Mouse (Mus musculus) midbrain, embryonic 15.5 days (tissue): ENCODE measurements at regions not wholly inside any gene's neighbourhood (a gene's known extent, or its start where the extent isn't known, plus 50 kb on each side); places are given as distances from the start of the nearest gene placed in this dataset.
"Not testable (repeated sequence)": the region's sequence is repeated elsewhere in the genome, so short reads cannot be mapped to it uniquely, and the experiment has no call there.

Experiments
- ATAC-seq: fragments of 200-750 bp; cut with Nextera tagmentation; replicated peaks from 2 replicates; pipeline ENCODE4 v1.8.0; 2017; ENCODE audit warnings: moderate TSS enrichment
- H3K27ac ChIP-seq: fragments of 300-500 bp; sonication (generic); 2 replicates; pipeline ENCODE4 v1.5.1; 2015; ENCODE audit warnings: mild to moderate bottlenecking, inconsistent platforms
- H3K27me3 ChIP-seq: fragments of 300-500 bp; sonication (generic); replicated peaks from 2 replicates; pipeline ENCODE4 v1.6.1; 2015; ENCODE audit warnings: inconsistent platforms
- H3K36me3 ChIP-seq: fragments of 300-500 bp; sonication (generic); replicated peaks from 2 replicates; pipeline ENCODE4 v1.6.1; 2015; ENCODE audit warnings: inconsistent platforms
- H3K4me1 ChIP-seq: fragments of 300-500 bp; sonication (generic); 2 replicates; pipeline ENCODE4 v1.6.1; 2015; ENCODE audit warnings: inconsistent platforms
- H3K4me2 ChIP-seq: fragments of 300-500 bp; sonication (generic); 2 replicates; pipeline ENCODE4 v1.6.1; 2015; ENCODE audit warnings: inconsistent platforms, mild to moderate bottlenecking, moderate library complexity
- H3K4me3 ChIP-seq: fragments of 300-500 bp; sonication (generic); 2 replicates; pipeline ENCODE4 v1.5.1; 2015; ENCODE audit warnings: mild to moderate bottlenecking, inconsistent platforms
- H3K9ac ChIP-seq: fragments of 300-500 bp; sonication (generic); 2 replicates; pipeline ENCODE4 v1.6.1; 2015; ENCODE audit warnings: mild to moderate bottlenecking, inconsistent platforms
- H3K9me3 ChIP-seq: fragments of 300-500 bp; sonication (generic); 2 replicates; pipeline ENCODE4 v1.6.1; 2016; ENCODE audit warnings: inconsistent platforms
- WGBS: fragments of 180-500 bp; shearing (Covaris S2); methylation state at CpG from one replicate; pipeline ENCODE4 v1.1.7; 2015; ENCODE audit warnings: mixed read lengths; 5-methylcytosine and 5-hydroxymethylcytosine counted together

- Histone ChIP-seq H3K4me2 (no peak overlapping the region), H3K9me3 (no peaks in the 10 kb centered on the region), H3K9ac (no peak overlapping the region), H3K36me3 (no peaks in the 10 kb centered on the region), H3K4me1 (no peaks in the 10 kb centered on the region), H3K27me3 (no peaks in the 10 kb centered on the region), H3K27ac (no peak overlapping the region), H3K4me3 (no peak overlapping the region)
- 77% methylated on average over 5 of the region's 5 CpGs for WGBS
- ATAC-seq = no peak
Observed at GRCm38 (mm10) chrX:94785983-94786382, 61.6 kb downstream of the Zxdb start.

- Histone ChIP-seq H3K9ac (no peak overlapping the region), H3K4me2 (no peak overlapping the region), H3K4me1 (no peaks in the 10 kb centered on the region), H3K36me3 (no peaks in the 10 kb centered on the region), H3K9me3 (no peaks in the 10 kb centered on the region), H3K4me3 (no peak overlapping the region), H3K27me3 (no peaks in the 10 kb centered on the region), H3K27ac (no peak overlapping the region)
- 86% methylated on average over 3 of the region's 3 CpGs for WGBS
- ATAC-seq = no peak
Observed at GRCm38 (mm10) chrX:94788331-94788920, 64.1 kb downstream of the Zxdb start.

DNA sequence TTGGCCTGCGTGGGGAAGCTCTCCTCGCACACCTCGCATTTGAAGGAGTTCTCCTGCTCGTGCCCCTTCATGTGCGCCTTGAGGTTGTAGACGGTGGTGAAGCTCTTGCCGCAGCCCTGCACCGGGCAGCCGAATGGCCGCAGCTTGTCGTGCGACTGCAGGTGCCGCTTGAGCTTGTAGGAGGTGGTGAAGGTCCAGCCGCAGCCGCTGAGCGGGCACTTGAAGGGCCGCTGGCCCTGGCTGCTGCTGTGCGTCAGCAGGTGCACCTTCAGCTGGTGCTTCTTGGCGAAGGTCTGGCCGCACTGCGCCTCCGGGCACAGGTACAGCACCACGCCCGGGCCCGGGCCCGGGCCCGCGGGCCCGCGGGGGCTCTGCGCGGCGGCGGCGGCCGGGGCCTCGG, 72.5 kb downstream of the Zxdb start:
- H3K27me3 ChIP-seq, H3K9me3 ChIP-seq, H3K4me2 ChIP-seq, H3K27ac ChIP-seq, H3K4me3 ChIP-seq, H3K4me1 ChIP-seq, H3K9ac ChIP-seq, H3K36me3 ChIP-seq: not testable (repeated sequence)
- peak; percentile 45 for ATAC-seq
- WGBS = no CpG with 5 or more reads among the region's 37 CpGs

DNA sequence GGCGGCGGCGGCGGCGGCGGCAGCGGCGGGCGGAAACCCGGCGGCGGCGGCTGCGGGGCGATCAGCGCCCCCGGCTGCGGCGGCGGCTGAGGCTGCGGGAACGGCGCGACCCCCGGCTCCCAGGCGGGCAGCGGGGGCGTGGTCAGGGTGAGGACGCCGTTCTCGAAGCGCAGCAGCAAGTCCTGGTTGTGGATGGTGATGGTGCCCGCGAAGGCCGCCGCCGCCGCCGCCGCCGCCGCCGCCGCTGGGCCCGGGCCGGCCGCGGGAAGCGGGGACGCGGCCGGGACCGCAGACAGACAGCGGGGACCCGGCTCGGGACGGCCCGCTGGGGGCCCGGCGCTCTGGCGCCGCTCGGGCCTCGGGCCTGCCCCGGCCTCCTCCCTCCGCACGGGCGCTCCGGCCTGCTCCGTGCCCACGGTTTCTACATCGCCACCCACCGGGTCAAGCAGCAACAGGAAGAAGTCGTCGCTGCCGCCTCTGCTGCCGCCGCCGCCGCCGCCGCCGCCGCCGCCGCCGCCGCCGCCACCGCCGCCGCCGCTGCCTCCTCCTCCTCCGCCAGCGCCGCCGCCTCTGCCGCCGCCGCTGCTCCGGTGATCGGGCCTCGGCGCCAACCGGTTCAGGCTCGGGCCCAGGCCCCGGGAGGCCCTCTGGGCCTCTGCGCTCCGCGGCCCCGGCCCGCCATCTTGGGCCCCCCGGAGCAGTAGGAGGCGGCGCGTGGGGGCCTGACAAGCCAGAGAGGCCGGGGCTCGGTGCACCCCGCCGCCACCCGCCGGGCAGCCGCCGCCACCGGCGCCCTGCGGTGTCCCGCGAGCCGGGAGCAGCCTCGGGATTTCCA, 73.2 kb downstream of the Zxdb start:
- not testable (repeated sequence) for H3K27ac ChIP-seq, H3K4me3 ChIP-seq, H3K4me2 ChIP-seq, H3K9me3 ChIP-seq, H3K36me3 ChIP-seq, H3K4me1 ChIP-seq, H3K9ac ChIP-seq, H3K27me3 ChIP-seq
- peak; percentile 83 for ATAC-seq
- WGBS = no CpG with 5 or more reads among the region's 131 CpGs

GRCm38 (mm10) chrX:94798183-94798619, 73.8 kb downstream of the Zxdb start:
- H3K9me3 ChIP-seq, H3K36me3 ChIP-seq, H3K9ac ChIP-seq, H3K4me1 ChIP-seq, H3K4me2 ChIP-seq, H3K27me3 ChIP-seq, H3K4me3 ChIP-seq, H3K27ac ChIP-seq: not testable (repeated sequence)
- ATAC-seq = peak; percentile 80
- no CpG with 5 or more reads among the region's 22 CpGs for WGBS

DNA sequence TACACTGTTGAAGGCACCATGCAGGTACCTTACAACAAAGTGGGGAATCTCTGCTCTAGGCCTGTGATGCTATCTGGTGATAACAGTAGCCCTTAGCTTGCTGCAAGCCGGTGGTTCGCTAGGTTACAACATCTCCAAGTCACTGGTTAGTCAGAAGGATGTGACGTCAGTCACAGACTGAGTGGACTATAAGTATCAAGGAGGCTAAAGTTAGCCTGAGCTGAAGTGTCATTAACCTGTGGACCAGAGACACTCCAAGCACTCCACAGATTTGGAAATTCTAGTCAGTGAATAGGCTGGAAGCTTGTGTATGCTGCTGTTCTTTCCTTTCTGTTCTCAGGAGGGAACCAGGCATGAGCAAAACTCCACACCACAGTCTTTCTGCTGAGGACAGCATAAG, 88.4 kb downstream of the Zxdb start:
- WGBS = no CpG with 5 or more reads among the region's 3 CpGs
- H3K4me2 ChIP-seq, ATAC-seq, H3K4me3 ChIP-seq, H3K27me3 ChIP-seq, H3K36me3 ChIP-seq, H3K9ac ChIP-seq, H3K4me1 ChIP-seq, H3K9me3 ChIP-seq, H3K27ac ChIP-seq: not testable (repeated sequence)

- not testable (repeated sequence) for H3K27me3 ChIP-seq, H3K36me3 ChIP-seq, H3K9ac ChIP-seq, H3K9me3 ChIP-seq, H3K4me1 ChIP-seq, H3K4me2 ChIP-seq, ATAC-seq, H3K27ac ChIP-seq, H3K4me3 ChIP-seq
- 94% methylated on average over 6 of the region's 6 CpGs for WGBS
Observed at GRCm38 (mm10) chrX:94827524-94827923, 103.2 kb downstream of the Zxdb start.

DNA sequence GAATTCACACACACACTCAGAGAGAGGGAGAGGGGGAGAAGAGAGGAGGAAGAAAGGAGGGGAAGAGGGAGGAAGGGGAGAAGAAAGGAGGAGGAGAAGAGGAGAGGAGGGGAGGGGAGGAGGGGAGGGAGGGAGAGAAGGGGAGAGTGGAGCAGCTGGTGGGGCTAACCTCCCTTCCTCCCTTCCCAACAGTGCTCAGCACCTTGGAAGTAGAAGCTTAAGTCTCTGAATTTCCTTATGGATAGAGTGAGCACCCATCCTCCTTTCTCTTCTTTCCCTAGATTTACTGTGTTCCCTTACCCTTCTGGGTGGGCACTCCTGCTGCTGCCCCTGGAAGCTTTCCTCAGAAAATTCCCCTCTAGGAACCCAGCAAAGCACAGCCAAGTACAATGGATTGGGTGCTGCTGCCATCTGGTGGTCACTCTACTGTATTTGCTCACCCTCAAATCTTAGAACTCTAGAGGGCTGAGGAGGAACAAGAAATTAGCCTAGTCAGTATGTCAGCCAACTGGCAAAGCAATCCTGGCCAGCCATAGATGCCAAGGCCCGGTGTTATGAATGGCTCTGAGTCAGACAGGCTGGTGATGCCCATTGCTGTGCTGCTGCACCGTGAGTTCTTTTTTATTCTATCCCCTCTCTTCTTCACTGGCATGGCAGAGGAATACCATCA, 119.9 kb downstream of the Zxdb start:
- not testable (repeated sequence) for H3K9ac ChIP-seq, H3K4me2 ChIP-seq, H3K27ac ChIP-seq, H3K9me3 ChIP-seq, H3K36me3 ChIP-seq, H3K4me3 ChIP-seq, H3K27me3 ChIP-seq, H3K4me1 ChIP-seq
- peak; percentile 92 for ATAC-seq
- 35% methylated on average over 2 of the region's 2 CpGs for WGBS

GRCm38 (mm10) chrX:94849549-94849948, 125.2 kb downstream of the Zxdb start:
- H3K27ac ChIP-seq, H3K4me3 ChIP-seq, ATAC-seq, H3K9ac ChIP-seq, H3K4me1 ChIP-seq, H3K4me2 ChIP-seq, H3K36me3 ChIP-seq, H3K27me3 ChIP-seq, H3K9me3 ChIP-seq: not testable (repeated sequence)
- WGBS = 71% methylated on average over 1 of the region's 3 CpGs

GRCm38 (mm10) chrX:94857501-94857900, 133.1 kb downstream of the Zxdb start:
- Histone ChIP-seq H3K4me2 (no peak overlapping the region), H3K27me3 (no peaks in the 10 kb centered on the region), H3K4me3 (no peak overlapping the region), H3K4me1 (no peaks in the 10 kb centered on the region), H3K36me3 (no peaks in the 10 kb centered on the region), H3K9ac (no peak overlapping the region), H3K9me3 (no peaks in the 10 kb centered on the region), H3K27ac (no peak overlapping the region)
- ATAC-seq = no peak
- 61% methylated on average over 1 of the region's 1 CpGs for WGBS

GRCm38 (mm10) chrX:94857954-94858353, 133.6 kb downstream of the Zxdb start:
- H3K27ac ChIP-seq = no peak overlapping the region
- H3K4me1 ChIP-seq = no peaks in the 10 kb centered on the region
- H3K4me2 ChIP-seq = no peak overlapping the region
- H3K27me3 ChIP-seq = no peaks in the 10 kb centered on the region
- 69% methylated on average over 4 of the region's 4 CpGs for WGBS
- no peak overlapping the region for H3K9ac ChIP-seq
- H3K9me3 ChIP-seq = no peaks in the 10 kb centered on the region
- no peaks in the 10 kb centered on the region for H3K36me3 ChIP-seq
- ATAC-seq = no peak
- H3K4me3 ChIP-seq = no peak overlapping the region

DNA sequence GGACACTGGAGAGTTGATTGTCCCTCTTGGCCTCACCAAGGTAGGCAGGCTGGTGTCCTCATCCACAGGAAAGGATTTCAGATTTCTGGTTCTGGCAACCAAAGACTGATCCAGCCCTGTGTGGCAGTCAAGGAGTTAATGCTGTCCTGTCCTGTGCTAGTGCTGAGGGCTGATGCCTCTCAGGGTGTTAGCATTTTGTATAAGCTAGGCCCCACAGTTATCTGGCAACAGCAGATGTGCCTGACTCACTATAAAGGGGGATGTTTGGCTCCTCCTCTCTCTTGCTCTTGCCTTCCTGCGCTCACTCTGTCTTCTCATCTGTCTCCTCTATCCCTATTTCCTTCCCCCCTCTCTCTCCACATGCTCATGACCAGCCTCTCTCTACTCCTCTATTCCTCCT, 138.8 kb downstream of the Zxdb start:
- WGBS = 91% methylated on average over 1 of the region's 1 CpGs
- Histone ChIP-seq H3K27ac (no peak overlapping the region), H3K9me3 (no peaks in the 10 kb centered on the region), H3K27me3 (no peaks in the 10 kb centered on the region), H3K9ac (no peak overlapping the region), H3K36me3 (no peaks in the 10 kb centered on the region), H3K4me2 (no peak overlapping the region), H3K4me3 (no peak overlapping the region), H3K4me1 (no peaks in the 10 kb centered on the region)
- no peak for ATAC-seq
